Mouse (Mus musculus) heart, postnatal 4 days (tissue): ENCODE data around the gene Hand1. TPM values are rescaled to one million over a fixed set of nuclear protein-coding genes. Genes with fewer than 3 reads are reported as not detected.

Source experiments
- DNase-seq: peaks from one replicate; pipeline ENCODE4 v3.0.0; 2021
- total RNA-seq, 2 experiments: library from RNA; stranded (reverse); gene quantifications; 2 replicates each; pipeline ENCODE4 v1.2.3; 2021

The Hand1 gene
- total RNA-seq, 2 experiments from 2014 or later, result 0.74 to 0.81 TPM

- DNase-seq, result peak; percentile 72
These were observed 30.7 kb downstream of the Hand1 start for GRCm38 (mm10) chr11:57801766-57802510.

DNA sequence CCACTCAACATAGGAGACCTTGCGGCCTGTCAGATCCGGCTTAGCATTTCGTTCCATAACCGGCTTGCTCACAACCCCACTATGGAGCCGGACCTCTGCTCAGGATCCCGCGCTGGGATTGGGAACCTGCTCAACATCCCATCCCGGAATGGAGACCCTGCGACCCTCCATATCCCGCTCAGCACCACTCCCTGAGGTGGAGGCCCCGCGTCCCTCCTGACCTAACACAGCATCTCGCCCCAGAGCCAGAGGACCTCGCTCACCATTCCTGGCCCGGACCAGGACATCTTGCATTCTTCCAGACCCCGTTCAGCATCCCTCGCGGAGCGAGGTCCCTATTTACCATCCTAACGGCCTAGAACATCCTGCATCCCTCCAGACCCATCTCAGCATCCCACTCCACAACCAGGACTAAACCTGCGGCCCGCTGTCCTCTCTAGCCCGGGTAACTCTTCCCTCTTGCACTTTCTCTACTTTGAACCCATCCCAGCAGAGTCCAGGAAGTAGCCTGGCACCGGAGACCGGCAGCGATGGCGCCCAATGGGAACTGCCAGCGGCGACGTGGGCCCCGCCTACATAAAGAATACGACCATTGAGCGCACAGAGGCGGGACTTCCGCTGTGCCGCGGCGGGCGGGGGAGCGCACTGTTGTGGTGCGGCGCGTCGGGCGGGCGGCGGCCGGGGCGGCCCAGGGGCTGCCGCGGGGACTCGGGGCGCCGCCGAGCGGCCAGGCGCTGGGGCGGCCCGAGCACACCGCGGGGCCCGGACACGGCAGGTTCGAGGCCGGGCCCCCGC, 31.4 kb downstream of the Hand1 start, which contains the start of gene Sap30l:
Gene Sap30l (plus strand): TSS at position 667 of the 795 bp plus-strand sequence.
- peak; percentile 98 for DNase-seq

GRCm38 (mm10) chr11:57800266-57800951, 32.2 kb downstream of the Hand1 start:
- peak; percentile 17 for DNase-seq

DNA sequence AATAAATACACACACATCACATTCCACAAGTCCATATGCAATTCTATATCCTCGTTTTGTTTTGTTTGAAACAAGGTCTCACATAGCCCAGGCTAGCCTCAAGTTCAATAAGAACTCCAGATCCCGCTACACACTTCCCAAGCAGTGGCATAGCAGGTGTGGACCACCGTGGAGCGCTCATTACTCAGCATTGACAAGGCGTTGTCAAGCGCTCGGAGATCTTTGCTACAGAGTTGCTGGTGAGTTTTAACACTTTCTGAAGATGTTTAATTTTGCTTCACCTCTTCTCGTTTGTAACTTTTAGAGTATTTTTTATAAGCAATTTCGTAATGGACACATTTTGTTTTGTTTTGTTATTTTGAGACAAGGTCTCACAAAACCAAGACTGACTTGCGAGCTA, 33.2 kb downstream of the Hand1 start:
- no peak for DNase-seq

GRCm38 (mm10) chr11:57797828-57798227, 34.8 kb downstream of the Hand1 start:
- no peak for DNase-seq

DNA sequence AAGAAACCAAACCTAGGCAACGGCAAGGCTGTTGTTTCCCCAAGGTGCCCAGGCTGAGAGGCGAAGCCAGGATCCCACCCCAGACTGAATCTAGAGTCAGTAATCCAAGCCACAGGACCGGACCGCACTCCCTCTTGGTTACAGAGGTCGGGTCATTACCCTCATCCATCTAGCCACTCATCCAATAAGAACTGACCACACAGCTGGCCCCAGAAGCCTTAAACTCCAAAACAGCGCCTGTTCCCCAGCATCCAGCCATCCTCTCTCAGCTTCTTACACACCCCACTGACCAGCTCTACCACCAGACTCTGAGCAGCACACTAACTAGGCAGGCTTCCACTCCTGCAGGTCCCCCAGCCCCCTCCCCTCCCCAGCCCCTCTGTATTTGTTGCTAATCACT, 37.5 kb downstream of the Hand1 start:
- DNase-seq, result no peak

DNA sequence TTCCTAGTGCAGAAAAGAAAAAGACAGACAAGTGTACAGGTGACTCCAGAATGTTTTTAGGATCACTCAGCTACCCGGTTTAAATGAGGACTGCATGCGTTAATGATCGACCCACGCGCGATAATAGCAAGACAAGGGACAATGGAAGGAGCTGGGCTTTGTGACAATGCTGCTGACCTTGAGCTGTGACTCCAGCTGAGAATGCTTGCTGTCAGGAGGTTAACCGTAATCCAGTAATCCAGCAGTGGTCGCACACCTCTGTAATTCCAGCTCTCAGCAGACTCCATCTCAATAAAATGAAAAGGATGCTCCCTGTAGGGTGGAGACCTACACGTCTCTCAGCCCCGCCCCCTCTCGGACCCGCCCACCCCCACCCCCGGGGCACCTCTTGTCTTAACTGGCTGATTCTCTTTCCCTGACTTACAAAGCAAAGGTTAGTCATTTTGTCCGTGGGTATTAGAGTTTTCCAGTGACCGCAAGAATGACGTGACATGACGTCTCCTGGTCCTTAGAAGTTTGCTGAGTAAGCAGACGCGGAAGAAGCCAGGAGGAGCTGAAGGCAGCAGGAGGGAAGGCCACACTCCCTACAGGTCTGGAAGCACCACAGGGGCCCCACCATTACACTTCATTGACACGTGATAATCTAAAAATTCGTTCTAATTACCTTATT, 41.6 kb downstream of the Hand1 start:
- DNase-seq, result no peak

DNA sequence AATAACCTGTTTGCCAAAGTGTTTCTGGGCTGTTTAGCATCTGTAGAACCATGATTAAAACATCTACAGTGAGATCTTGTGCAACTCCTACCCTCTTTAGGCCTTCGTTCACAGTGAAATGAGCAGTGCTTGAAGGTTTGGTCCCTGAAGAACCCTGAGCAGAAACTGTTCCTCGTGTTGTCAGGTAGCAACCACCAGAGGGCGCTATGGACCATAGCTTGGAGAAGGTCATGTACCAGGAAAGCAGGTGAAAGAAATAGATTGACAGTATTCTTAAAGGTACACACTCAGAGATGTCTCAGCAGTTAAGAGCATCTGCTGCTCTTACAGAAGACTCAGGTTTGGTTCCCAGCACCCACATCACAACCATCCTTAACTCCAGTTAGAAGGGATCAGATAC, 44.7 kb downstream of the Hand1 start:
- peak; percentile 55 for DNase-seq

GRCm38 (mm10) chr11:57786616-57787418, 45.8 kb downstream of the Hand1 start:
- peak; percentile 42 for DNase-seq

DNA sequence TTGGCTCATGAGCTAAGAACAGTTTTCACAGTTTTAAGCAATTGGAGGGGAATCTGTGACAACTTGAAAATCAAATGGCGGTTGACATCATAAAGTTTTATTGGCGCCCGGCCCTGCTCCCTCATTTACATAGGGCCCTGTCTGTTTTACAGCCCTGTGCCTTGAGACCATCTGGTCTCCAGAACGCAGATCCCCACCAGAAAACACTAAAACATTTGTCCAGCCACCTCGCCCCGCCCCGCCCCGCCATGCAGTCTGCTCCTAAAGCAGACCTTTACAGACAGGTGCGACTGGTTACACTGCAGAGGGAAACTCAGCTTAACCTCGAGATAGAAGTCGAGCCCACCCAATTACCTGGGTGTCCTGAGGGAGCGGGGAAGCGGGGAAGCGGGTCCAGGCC, 52.8 kb downstream of the Hand1 start:
- no peak for DNase-seq

Other genes with a start within 250 kb of the Hand1 start
- 1 to 10 TPM; 8.2 to 9.1 TPM for gene Galnt10, start 187.4 kb downstream of the Hand1 start, total RNA-seq
- 10 to 100 TPM; 31.9 to 36.7 TPM for gene Sap30l, start 31.2 kb downstream of the Hand1 start, total RNA-seq
- 10 to 100 TPM; 69.6 to 69.9 TPM for gene Larp1, start 176.2 kb upstream of the Hand1 start, total RNA-seq